Mouse (Mus musculus): ENCODE data around the gene Kif1a.

DNA sequence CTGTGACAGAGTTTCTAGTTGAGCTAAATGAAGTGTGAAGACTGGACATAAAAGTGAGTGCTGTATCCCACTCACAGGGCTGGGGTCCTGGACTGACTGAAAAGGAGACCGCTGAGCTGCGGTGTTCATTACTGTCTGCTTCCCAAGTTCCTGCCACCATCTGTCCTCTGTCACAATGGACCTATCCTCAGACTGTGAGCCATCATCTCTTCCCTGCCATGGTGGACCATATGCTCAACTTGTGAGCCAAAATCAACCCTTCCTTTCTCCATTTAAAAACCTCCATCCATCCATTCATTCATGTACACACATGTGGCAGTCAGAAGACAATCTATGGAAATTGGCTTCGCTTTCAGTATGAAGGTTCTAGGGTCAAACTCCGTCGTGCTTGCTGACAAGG, 30.9 kb downstream of the Kif1a start:
- TF ChIP-seq POLR2A (IDR thresholded peaks at IDR 0.05; ENCODE audit: borderline replicate concordance, control insufficient read depth, low read depth, low read length) = no peak
- no peak for TF ChIP-seq CTCF (IDR thresholded peaks at IDR 0.05; ENCODE audit: control insufficient read depth, insufficient read depth, low read length)
